Mouse (Mus musculus) hindbrain, embryonic 15.5 days (tissue): ENCODE results near the gene Mfsd4a. TPM values are rescaled to one million over a fixed set of nuclear protein-coding genes. Genes with fewer than 3 reads are reported as not detected.

Experiments used
- ATAC-seq: fragments of 200-750 bp; cut with Nextera tagmentation; 2 replicates; pipeline ENCODE4 v1.8.0; 2017; ENCODE audit warnings: low read depth, moderate number of reproducible peaks, moderate TSS enrichment; ENCODE audit not compliant: low FRiP score
- H3K27ac ChIP-seq: fragments of 300-500 bp; sonication (generic); replicated peaks from 2 replicates; pipeline ENCODE4 v1.5.1; 2015; ENCODE audit warnings: mild to moderate bottlenecking, inconsistent platforms
- H3K27me3 ChIP-seq: fragments of 300-500 bp; sonication (generic); 2 replicates; pipeline ENCODE4 v1.6.1; 2015; ENCODE audit warnings: control low read depth, inconsistent platforms
- H3K36me3 ChIP-seq: fragments of 300-500 bp; sonication (generic); 2 replicates; pipeline ENCODE4 v1.6.1; 2015; ENCODE audit warnings: control low read depth, inconsistent platforms
- H3K4me1 ChIP-seq: fragments of 300-500 bp; sonication (generic); replicated peaks from 2 replicates; pipeline ENCODE4 v1.6.1; 2015; ENCODE audit warnings: control low read depth, inconsistent platforms
- H3K4me2 ChIP-seq: fragments of 300-500 bp; sonication (generic); 2 replicates; pipeline ENCODE4 v1.6.1; 2015; ENCODE audit warnings: moderate library complexity, mild to moderate bottlenecking, inconsistent platforms
- H3K4me3 ChIP-seq: fragments of 300-500 bp; sonication (generic); 2 replicates; pipeline ENCODE4 v1.5.1; 2015; ENCODE audit warnings: mild to moderate bottlenecking, inconsistent platforms
- H3K9ac ChIP-seq: fragments of 300-500 bp; sonication (generic); 2 replicates; pipeline ENCODE4 v1.6.1; 2015; ENCODE audit warnings: inconsistent platforms
- H3K9me3 ChIP-seq: fragments of 300-500 bp; sonication (generic); 2 replicates; pipeline ENCODE4 v1.6.1; 2016; ENCODE audit warnings: control low read depth, inconsistent platforms
- WGBS: fragments of 180-500 bp; shearing (Covaris S2); methylation state at CpG from one replicate; pipeline ENCODE4 v1.1.7; 2015; 5-methylcytosine and 5-hydroxymethylcytosine counted together
- polyA plus RNA-seq: library from polyadenylated mRNA; unstranded; fragments of >200 nt; fragmentation: Nextera tagmentation; extraction: Ambion mirVana; gene quantifications from 2 replicates; pipeline ENCODE4 v1.2.1, GENCODE M21; 2015

Gene Mfsd4a
- polyA plus RNA-seq, 1 experiment from 2014 or later: 7.3 TPM

- H3K27ac ChIP-seq: no peak overlapping the region
- no peak for ATAC-seq
- H3K27me3 ChIP-seq: no peaks in the 10 kb centered on the region
- 44% methylated on average over 4 of the region's 4 CpGs for WGBS
- H3K4me3 ChIP-seq: no peak overlapping the region
- no peaks in the 10 kb centered on the region for H3K36me3 ChIP-seq
- no peak overlapping the region for H3K4me2 ChIP-seq
- no peaks in the 10 kb centered on the region for H3K4me1 ChIP-seq
- H3K9ac ChIP-seq: no peak overlapping the region
- H3K9me3 ChIP-seq: no peaks in the 10 kb centered on the region
Observed at GRCm38 (mm10) chr1:131995062-131995461, 72.8 kb downstream of the Mfsd4a start.

DNA sequence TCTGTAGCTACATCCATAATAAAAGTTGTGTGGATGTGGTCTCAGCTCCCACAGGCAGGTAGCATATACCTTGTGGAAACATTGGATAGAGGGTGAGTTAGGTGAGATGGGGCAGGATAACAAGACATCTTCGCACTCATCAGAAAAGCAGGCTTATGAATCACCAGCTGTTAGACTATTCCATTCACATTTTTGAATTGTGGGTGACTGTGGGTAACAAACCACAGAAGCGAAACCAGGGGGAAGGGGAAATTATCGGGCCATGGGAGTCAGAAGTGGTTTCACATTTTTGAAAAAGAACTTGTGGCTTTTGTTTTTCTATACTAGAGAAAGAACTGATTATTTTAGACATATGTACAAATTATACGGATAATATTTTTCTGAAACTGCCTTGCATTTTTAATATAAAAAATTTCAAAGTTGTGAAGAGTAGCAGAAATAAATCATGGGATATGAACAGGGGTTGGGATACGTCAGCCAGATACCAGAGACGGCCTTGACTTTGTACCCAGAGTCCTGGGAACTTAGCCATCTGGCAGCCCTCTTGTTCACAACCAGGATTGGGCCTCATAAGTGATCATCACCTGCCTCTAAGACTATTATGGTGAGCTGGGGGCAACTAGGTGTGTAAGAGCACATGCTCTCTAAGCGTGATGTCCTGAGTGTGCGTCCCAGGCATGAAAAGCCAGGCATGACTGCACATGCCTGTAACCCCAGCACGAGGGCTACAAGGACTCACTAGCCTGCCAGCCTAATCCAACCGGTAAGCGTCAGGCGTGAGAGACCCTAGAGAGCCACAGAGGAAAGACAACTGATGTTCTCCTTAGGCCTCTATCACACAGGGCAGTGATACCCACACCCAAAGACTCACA, 74.5 kb downstream of the Mfsd4a start:
- no peak overlapping the region for H3K4me3 ChIP-seq
- no peak overlapping the region for H3K27ac ChIP-seq
- no peak overlapping the region for H3K9ac ChIP-seq
- 93% methylated on average over 12 of the region's 12 CpGs for WGBS
- no peak for ATAC-seq
- no peaks in the 10 kb centered on the region for H3K36me3 ChIP-seq
- no peaks in the 10 kb centered on the region for H3K9me3 ChIP-seq
- H3K27me3 ChIP-seq: no peaks in the 10 kb centered on the region
- H3K4me2 ChIP-seq: no peak overlapping the region
- no peaks in the 10 kb centered on the region for H3K4me1 ChIP-seq

- H3K9ac ChIP-seq: no peak overlapping the region
- no peak for ATAC-seq
- no peak overlapping the region for H3K27ac ChIP-seq
- no peaks in the 10 kb centered on the region for H3K4me1 ChIP-seq
- 86% methylated on average over 7 of the region's 7 CpGs for WGBS
- H3K4me2 ChIP-seq: no peak overlapping the region
- no peaks in the 10 kb centered on the region for H3K27me3 ChIP-seq
- no peaks in the 10 kb centered on the region for H3K9me3 ChIP-seq
- H3K36me3 ChIP-seq: no peaks in the 10 kb centered on the region
- H3K4me3 ChIP-seq: no peak overlapping the region
Observed at GRCm38 (mm10) chr1:131992561-131993001, 75.3 kb downstream of the Mfsd4a start.

GRCm38 (mm10) chr1:131990083-131990760, 77.6 kb downstream of the Mfsd4a start:
- H3K9me3 ChIP-seq: no peaks in the 10 kb centered on the region
- H3K27ac ChIP-seq: no peak overlapping the region
- H3K4me2 ChIP-seq: no peak overlapping the region
- no peak for ATAC-seq
- no peaks in the 10 kb centered on the region for H3K27me3 ChIP-seq
- no peak overlapping the region for H3K9ac ChIP-seq
- no peak overlapping the region for H3K4me3 ChIP-seq
- H3K36me3 ChIP-seq: no peaks in the 10 kb centered on the region
- no peaks in the 10 kb centered on the region for H3K4me1 ChIP-seq
- 92% methylated on average over 9 of the region's 9 CpGs for WGBS

GRCm38 (mm10) chr1:131989476-131989875, 78.4 kb downstream of the Mfsd4a start:
- Histone ChIP-seq H3K9me3 (no peaks in the 10 kb centered on the region), H3K27ac (no peak overlapping the region), H3K4me2 (no peak overlapping the region), H3K27me3 (no peaks in the 10 kb centered on the region), H3K36me3 (no peaks in the 10 kb centered on the region), H3K4me1 (no peaks in the 10 kb centered on the region), H3K9ac (no peak overlapping the region), H3K4me3 (no peak overlapping the region)
- no peak for ATAC-seq
- WGBS: 82% methylated on average over 4 of the region's 4 CpGs

GRCm38 (mm10) chr1:131987432-131987831, 80.4 kb downstream of the Mfsd4a start:
- no peak overlapping the region for H3K27ac ChIP-seq

DNA sequence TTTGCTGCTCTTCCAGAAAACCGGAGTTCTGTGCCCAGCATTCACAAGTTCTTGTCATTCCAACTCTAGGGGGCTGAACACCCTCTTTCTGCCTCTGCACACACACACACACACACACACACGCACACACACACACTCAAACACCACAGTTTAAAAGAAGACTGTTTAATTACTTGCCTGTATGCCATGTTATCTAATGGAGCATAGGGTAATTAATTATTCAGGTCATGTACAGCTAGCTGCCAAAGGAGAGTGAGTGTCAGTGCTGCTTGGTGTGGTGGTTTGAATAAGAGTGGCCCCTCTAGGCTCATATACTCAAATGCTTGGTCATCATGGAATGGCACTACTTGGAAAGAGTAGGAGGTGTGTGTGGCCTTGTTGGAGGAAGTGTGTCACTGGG, 84.1 kb downstream of the Mfsd4a start:
- no peak overlapping the region for H3K27ac ChIP-seq
- H3K36me3 ChIP-seq: no peaks in the 10 kb centered on the region
- no peak overlapping the region for H3K4me2 ChIP-seq
- no peaks in the 10 kb centered on the region for H3K27me3 ChIP-seq
- H3K9me3 ChIP-seq: no peaks in the 10 kb centered on the region
- no peak for ATAC-seq
- 82% methylated on average over 2 of the region's 2 CpGs for WGBS
- H3K4me3 ChIP-seq: no peak overlapping the region
- H3K9ac ChIP-seq: no peak overlapping the region
- no peaks in the 10 kb centered on the region for H3K4me1 ChIP-seq

More at GRCm38 (mm10) chr1:131987432-131987831, 80.4 kb downstream of the Mfsd4a start:
- Histone ChIP-seq H3K4me1 (no peaks in the 10 kb centered on the region), H3K27me3 (no peaks in the 10 kb centered on the region), H3K9me3 (no peaks in the 10 kb centered on the region), H3K36me3 (no peaks in the 10 kb centered on the region), H3K4me2 (no peak overlapping the region), H3K9ac (no peak overlapping the region), H3K4me3 (no peak overlapping the region)
- no peak for ATAC-seq
- 76% methylated on average over 15 of the region's 15 CpGs for WGBS

DNA sequence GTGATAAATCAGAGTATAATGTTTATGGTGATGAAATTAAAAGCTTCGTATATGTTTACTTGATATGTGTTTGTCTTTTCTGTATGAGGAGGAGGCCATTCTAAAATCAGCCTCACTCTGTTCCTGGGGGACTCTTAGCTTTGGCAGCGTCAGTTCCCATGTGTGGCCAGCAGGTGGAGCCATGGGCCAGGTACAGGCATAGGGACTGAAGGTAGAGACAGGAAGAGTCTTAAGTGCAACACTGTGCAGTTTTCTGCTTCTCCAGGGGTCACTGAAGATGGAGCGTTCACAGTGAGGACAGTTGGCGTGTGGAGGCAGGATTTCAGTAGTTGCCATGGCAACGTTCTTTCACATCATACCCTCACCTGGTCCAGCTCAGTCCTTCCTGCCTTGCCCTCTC, 85.0 kb downstream of the Mfsd4a start:
- Histone ChIP-seq H3K27ac (no peak overlapping the region), H3K27me3 (no peaks in the 10 kb centered on the region), H3K4me2 (no peak overlapping the region), H3K9ac (no peak overlapping the region), H3K9me3 (no peaks in the 10 kb centered on the region), H3K4me3 (no peak overlapping the region), H3K4me1 (no peaks in the 10 kb centered on the region), H3K36me3 (no peaks in the 10 kb centered on the region)
- ATAC-seq: peak; percentile 68; the same call in 1 of the 2 replicates
- WGBS: 18% methylated on average over 5 of the region's 5 CpGs

DNA sequence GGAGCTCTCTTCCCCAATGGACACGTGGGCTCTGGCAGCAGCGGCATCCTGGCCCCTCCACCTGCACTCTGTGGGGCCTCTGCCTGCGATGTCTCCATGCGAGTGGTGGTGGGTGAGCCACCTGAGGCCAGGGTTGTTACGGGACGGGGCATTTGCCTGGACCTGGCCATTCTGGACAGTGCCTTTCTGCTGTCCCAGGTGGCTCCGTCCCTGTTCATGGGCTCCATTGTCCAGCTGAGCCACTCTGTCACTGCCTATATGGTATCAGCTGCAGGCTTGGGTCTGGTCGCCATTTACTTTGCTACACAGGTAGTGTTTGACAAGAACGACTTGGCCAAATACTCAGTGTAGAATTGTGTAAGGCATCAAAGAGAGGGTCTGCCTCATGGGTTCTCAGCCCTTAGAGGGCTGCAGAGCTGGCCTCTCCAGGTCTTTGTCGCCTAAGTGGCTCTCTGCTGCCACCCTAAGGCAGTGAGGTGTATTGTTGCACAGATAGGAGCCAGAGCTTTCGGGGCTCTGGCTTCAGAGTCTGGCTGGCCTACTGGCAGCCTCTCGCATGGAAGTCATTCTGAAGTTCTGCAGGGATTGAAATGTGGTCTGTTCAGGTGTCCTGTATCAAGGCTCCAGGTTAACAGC, 86.4 kb downstream of the Mfsd4a start:
- WGBS: 53% methylated on average over 12 of the region's 12 CpGs
- H3K4me2 ChIP-seq: no peak overlapping the region
- no peak overlapping the region for H3K9ac ChIP-seq
- H3K36me3 ChIP-seq: no peaks in the 10 kb centered on the region
- H3K4me1 ChIP-seq: no peaks in the 10 kb centered on the region
- no peaks in the 10 kb centered on the region for H3K9me3 ChIP-seq
- H3K27ac ChIP-seq: no peak overlapping the region
- no peak overlapping the region for H3K4me3 ChIP-seq
- ATAC-seq: peak; percentile 65
- no peaks in the 10 kb centered on the region for H3K27me3 ChIP-seq

DNA sequence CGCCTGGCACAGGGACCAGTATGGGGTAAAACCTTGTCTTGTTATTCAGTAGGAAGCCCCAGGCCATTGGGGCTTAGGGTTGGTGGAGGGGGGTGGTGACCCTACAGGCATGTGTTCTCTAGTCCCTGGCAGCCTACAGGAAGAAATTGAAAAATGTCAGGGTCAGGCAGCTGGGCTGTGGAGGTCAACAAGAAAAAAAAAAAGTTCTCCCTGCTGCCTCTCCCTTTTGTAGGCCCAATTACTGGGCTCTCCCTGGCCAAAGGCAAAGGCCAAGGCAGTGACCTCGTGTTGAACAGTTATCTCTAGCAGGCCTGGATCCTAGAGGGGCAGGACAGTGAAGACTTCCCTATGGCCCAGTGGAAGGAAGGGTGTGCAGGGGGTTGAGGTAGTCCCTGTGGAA, 87.4 kb downstream of the Mfsd4a start:
- 15% methylated on average over 2 of the region's 2 CpGs for WGBS
- H3K4me1 ChIP-seq: no peaks in the 10 kb centered on the region
- no peak overlapping the region for H3K4me2 ChIP-seq
- no peak overlapping the region for H3K9ac ChIP-seq
- H3K27ac ChIP-seq: no peak overlapping the region
- no peaks in the 10 kb centered on the region for H3K9me3 ChIP-seq
- no peak for ATAC-seq
- no peaks in the 10 kb centered on the region for H3K27me3 ChIP-seq
- H3K36me3 ChIP-seq: no peaks in the 10 kb centered on the region
- H3K4me3 ChIP-seq: no peak overlapping the region

DNA sequence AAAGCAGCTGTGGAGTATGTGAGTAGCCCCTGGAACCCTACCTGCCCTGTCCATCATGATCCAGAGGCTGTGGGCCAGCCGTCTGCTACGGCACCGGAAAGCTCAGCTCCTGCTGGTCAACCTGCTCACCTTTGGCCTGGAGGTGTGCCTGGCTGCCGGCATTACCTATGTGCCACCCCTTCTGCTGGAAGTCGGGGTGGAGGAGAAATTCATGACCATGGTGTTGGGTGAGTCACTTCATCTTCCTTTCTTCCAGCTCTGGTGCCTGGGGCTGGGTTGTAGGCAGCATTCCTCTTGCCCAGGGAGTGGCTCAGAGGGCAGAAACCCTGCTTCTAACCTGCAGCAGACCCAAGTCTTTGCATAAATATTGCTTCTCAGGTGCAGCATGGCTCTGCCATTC, 91.0 kb downstream of the Mfsd4a start:
- no peak for ATAC-seq
- Histone ChIP-seq H3K27ac (no peak overlapping the region), H3K4me3 (no peak overlapping the region), H3K9me3 (no peaks in the 10 kb centered on the region), H3K9ac (no peak overlapping the region), H3K27me3 (no peaks in the 10 kb centered on the region), H3K4me2 (no peak overlapping the region), H3K36me3 (no peaks in the 10 kb centered on the region), H3K4me1 (peaks cover 10% of the 10 kb centered on the region; the same call in 1 of the 2 replicates)
- 89% methylated on average over 5 of the region's 5 CpGs for WGBS

GRCm38 (mm10) chr1:131973991-131974390, 93.9 kb downstream of the Mfsd4a start:
- Histone ChIP-seq H3K4me3 (no peak overlapping the region), H3K36me3 (no peaks in the 10 kb centered on the region), H3K27ac (no peak overlapping the region), H3K4me1 (peaks cover 20% of the 10 kb centered on the region), H3K9ac (no peak overlapping the region), H3K9me3 (no peaks in the 10 kb centered on the region), H3K4me2 (no peak overlapping the region), H3K27me3 (no peaks in the 10 kb centered on the region)
- WGBS: 79% methylated on average over 6 of the region's 6 CpGs
- no peak for ATAC-seq
